Comparison of ENCODE assay signal across 13 mouse cellular contexts in the genomic region with DNA sequence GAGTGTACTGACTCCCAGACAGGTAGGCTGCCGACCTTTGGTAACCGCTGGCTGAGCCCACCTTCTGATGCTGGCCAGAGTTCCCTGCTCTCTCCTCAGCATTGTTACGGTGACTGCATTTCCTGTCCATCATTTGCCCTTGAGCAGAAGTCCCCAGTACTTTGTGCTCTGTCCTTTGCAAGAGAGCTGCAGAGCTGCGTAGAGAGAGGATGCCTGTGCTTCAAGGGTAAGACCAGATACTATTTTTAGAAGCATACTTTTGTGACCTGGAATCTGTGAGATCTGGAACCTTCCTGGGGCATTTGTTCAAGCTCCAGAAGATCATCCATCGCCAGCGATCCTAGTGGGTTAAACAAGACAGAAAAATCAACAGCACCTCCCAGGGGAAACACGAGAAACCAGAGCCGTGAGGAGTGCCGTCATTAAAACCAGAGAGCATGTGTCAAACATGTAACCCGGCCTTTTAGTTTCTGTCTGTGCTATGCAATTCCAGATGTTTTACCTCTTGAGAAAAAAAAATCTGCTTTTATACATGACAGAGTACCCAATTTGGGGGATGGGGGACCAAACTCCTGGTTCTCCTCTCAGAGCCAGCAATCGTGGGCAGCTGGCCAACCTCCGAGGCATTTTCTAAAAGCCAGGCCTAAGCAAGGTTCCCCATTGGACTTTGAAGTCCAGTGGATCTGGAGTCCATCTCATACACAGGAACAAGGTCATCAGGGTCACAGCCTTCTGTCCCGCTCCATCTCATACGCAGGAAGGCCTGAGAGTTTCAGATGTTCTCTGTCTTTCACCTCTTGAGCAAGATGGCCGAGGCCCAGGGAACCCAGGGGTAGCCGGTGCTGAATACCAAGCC.
DNase-seq lines count a peak whose midpoint lies in the region; ATAC-seq and TF ChIP-seq lines count a peak whose summit lies in the region.
"Had no signal": no experiment of that assay in that cellular context is flagged by ENCODE, and none has a peak within 500 bp of the region (broad histone marks: within the 10 kb centered on the region; RNA-seq: fewer than 3 reads in every experiment).

No protein-coding gene starts in this region.

- no peaks in the 10 kb centered on the region for H3K27me3 ChIP-seq in kidney, postnatal 0 days (ENCODE audit: insufficient read depth, low read length)
- no peaks in the 10 kb centered on the region for H3K27me3 ChIP-seq in embryonic facial prominence, embryonic 12.5 days
- H3K27me3 ChIP-seq in limb, embryonic 15.5 days = peaks cover 3% of the 10 kb centered on the region; the same call in 1 of the 2 replicates
- H3K27me3 ChIP-seq: lung, embryonic 15.5 days had no signal

- TF ChIP-seq CTCF in kidney, postnatal 0 days (IDR thresholded peaks at IDR 0.05; ENCODE audit: low read depth) = no peak

- H3K9ac ChIP-seq in kidney, postnatal 0 days (ENCODE audit: low read depth, low read length) = no peak overlapping the region
- H3K9ac ChIP-seq in embryonic facial prominence, embryonic 12.5 days = no peak overlapping the region
- H3K9ac ChIP-seq in limb, embryonic 15.5 days = no peak overlapping the region
- H3K9ac ChIP-seq: lung, embryonic 15.5 days had no signal

- ATAC-seq in kidney, postnatal 0 days (replicated peaks; ENCODE audit: low FRiP score, low read depth) = 0 out of 2 replicates have a peak, but pooled peaks have one; percentile 13
- no peak for ATAC-seq in embryonic facial prominence, embryonic 12.5 days (ENCODE audit: insufficient number of reproducible peaks, insufficient read depth, low FRiP score, low TSS enrichment)
- no peak for ATAC-seq in limb, embryonic 15.5 days (ENCODE audit: insufficient number of reproducible peaks, low FRiP score, low TSS enrichment, low read depth)

- H3K27ac ChIP-seq in kidney, postnatal 0 days = no peak overlapping the region
- H3K27ac ChIP-seq in embryonic facial prominence, embryonic 12.5 days = peak overlapping the region; percentile 60; the same call in 1 of the 2 replicates
- H3K27ac ChIP-seq in limb, embryonic 15.5 days = 0 out of 2 replicates have a peak overlapping the region, but pooled peaks have one; percentile 22
- H3K27ac ChIP-seq: gastrocnemius, adult 2 months; lung, embryonic 15.5 days had no signal

- H3K4me3 ChIP-seq in kidney, postnatal 0 days (replicated peaks; ENCODE audit: low read depth, low read length) = no peak overlapping the region
- H3K4me3 ChIP-seq in embryonic facial prominence, embryonic 12.5 days = no peak overlapping the region
- H3K4me3 ChIP-seq in limb, embryonic 15.5 days = no peak overlapping the region
- H3K4me3 ChIP-seq: gastrocnemius, adult 2 months; lung, embryonic 15.5 days had no signal

- DNase-seq in adrenal gland, postnatal 14 days = peak; percentile 33
- DNase-seq in adrenal gland, postnatal 4 days (ENCODE audit: low spot score in 2 of 2) = no peak
- DNase-seq in kidney, postnatal 0 days (ENCODE audit: low spot score) = peak; percentile 76
- DNase-seq in kidney, adult 8-10 months = no peak
- DNase-seq in spleen, postnatal 10 days (ENCODE audit: low spot score in 2 of 2) = no peak
- no peak for DNase-seq in frontal cortex, postnatal 36 days (ENCODE audit: low spot score in 2 of 2)
- DNase-seq: cerebellum, adult 11-12 months; gastrocnemius, adult 2 months; layer of hippocampus, postnatal 36 days had no signal

- no peak overlapping the region for H3K4me2 ChIP-seq in kidney, postnatal 0 days (ENCODE audit: low read length)
- H3K4me2 ChIP-seq in embryonic facial prominence, embryonic 12.5 days (replicated peaks) = no peak overlapping the region
- no peak overlapping the region for H3K4me2 ChIP-seq in limb, embryonic 15.5 days
- H3K4me2 ChIP-seq: lung, embryonic 15.5 days had no signal

- H3K9me3 ChIP-seq in kidney, postnatal 0 days (replicated peaks; ENCODE audit: low read length) = no peaks in the 10 kb centered on the region
- no peaks in the 10 kb centered on the region for H3K9me3 ChIP-seq in embryonic facial prominence, embryonic 12.5 days
- H3K9me3 ChIP-seq in limb, embryonic 15.5 days = no peaks in the 10 kb centered on the region
- H3K9me3 ChIP-seq: G1E; lung, embryonic 15.5 days had no signal

- H3K4me1 ChIP-seq in kidney, postnatal 0 days (replicated peaks; ENCODE audit: insufficient read depth, low read length) = no peaks in the 10 kb centered on the region
- H3K4me1 ChIP-seq in embryonic facial prominence, embryonic 12.5 days = peaks cover 34% of the 10 kb centered on the region
- peaks cover 28% of the 10 kb centered on the region for H3K4me1 ChIP-seq in limb, embryonic 15.5 days

- 46% methylated on average over 16 of the region's 16 CpGs for WGBS in kidney, postnatal 0 days
- 38% methylated on average over 16 of the region's 16 CpGs for WGBS in embryonic facial prominence, embryonic 12.5 days
- WGBS in limb, embryonic 15.5 days = 45% methylated on average over 16 of the region's 16 CpGs

- H3K36me3 ChIP-seq in kidney, postnatal 0 days (ENCODE audit: insufficient read depth, low read length) = no peaks in the 10 kb centered on the region
- H3K36me3 ChIP-seq in embryonic facial prominence, embryonic 12.5 days = no peaks in the 10 kb centered on the region
- H3K36me3 ChIP-seq in limb, embryonic 15.5 days = no peaks in the 10 kb centered on the region
- H3K36me3 ChIP-seq: G1E; lung, embryonic 15.5 days had no signal

Comparison
In these comparisons a context has a peak if more than half of its experiments do, and no peak if none do; other contexts are left out.
1. DNase-seq: peak in adrenal gland, postnatal 14 days (single experiment) and kidney, postnatal 0 days (single experiment); none in adrenal gland, postnatal 4 days (0 of 2), kidney, adult 8-10 months (0 of 2), spleen, postnatal 10 days (0 of 2) and frontal cortex, postnatal 36 days (0 of 2).